Mouse (Mus musculus) cerebellum, adult 8-10 months (tissue): ENCODE data around the gene Ptpn1.
A peak's percentile ranks its signal among the peaks of the same experiment; 100 is the strongest.

Experiments
- DNase-seq: peaks from one replicate; pipeline ENCODE4 v3.0.0; 2022

Ptpn1 gene

GRCm38 (mm10) chr2:167921823-167922222 lies 10.0 kb upstream of the Ptpn1 start:
- no peak for DNase-seq

GRCm38 (mm10) chr2:167924011-167924410 lies 7.8 kb upstream of the Ptpn1 start:
- DNase-seq, result no peak

DNA sequence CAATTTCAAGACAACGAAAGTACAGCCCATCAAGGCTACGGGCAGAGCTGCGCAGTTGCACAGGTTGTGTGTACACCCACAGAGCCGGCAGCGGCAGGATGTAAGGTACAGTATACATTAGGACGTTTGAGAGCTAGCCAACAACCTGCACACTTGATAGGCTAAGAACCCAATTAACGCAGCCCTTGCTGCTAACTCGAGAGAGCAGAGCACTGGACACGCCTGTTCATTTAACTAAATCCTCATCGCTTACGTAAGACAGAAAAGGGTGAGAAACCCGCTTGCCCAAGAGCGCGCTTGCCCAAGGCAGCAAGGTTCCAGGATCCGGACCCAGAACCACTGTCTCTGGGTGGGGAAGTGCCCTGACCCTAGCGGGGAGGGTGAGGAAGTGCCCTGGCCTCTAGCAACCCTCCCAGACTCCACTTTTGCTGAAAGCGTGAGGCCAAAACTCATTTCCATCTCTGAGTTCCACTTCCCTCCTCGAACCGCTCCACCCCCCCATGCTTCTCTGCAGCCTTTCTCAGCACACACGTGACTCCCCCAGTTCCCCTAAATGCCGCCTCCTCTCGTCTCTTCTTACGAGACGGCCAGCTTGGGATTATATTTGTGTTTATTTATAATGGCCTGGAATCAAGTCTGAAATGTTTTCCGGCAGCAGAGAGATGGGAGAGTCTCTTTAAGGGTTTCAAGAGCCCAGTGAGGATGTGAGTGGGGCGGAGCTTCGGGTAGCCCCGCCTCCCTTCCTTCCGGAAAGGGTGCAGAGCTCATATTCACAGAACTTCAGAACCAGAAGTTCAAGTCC lies 6.9 kb upstream of the Ptpn1 start:
- DNase-seq, result peak; percentile 79

DNA sequence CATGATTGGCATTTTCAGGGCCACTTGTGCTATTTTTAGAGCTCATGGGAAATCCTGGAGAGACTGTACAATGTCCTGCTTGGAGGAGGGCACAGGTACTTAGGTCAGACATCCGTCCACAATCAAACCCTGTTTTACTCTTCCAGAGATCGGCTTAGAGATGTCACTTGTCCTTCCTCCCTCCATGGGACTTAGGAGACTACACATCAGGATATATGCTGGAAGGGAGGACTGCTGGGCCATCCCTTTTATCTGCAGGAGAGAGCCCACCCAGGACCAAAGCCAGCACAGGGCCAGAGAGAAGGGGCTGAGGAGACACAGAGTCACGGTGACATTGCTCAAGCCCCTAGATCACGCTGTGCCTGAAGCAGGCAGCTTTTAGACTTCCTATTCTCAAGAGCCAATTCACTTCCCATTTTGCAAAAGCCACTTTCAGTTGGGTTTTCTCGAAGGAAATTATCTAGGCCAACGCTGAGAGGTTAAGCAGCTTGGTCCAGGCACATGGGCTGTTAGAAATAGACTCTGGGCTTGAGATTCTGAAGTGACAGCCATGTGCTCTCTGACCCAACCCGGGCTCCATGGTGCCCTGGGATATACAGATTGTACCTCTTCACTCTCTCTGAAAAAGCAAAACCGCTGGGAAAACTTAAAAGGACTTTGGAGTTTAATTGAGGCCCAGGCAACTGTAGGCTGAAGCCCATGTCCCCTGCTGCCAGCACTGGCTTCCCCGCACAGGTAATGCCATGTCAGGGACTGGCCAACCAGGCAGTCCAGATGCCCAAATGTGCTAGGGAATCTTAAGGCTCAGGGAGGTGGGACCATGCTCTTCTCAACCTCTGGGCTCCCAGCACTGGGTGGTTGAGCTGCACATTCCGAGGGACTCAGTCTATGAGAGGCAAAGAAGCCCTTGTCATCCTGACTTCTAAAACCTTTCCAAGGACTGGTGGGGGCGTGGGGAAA lies 5.7 kb upstream of the Ptpn1 start:
- no peak for DNase-seq

DNA sequence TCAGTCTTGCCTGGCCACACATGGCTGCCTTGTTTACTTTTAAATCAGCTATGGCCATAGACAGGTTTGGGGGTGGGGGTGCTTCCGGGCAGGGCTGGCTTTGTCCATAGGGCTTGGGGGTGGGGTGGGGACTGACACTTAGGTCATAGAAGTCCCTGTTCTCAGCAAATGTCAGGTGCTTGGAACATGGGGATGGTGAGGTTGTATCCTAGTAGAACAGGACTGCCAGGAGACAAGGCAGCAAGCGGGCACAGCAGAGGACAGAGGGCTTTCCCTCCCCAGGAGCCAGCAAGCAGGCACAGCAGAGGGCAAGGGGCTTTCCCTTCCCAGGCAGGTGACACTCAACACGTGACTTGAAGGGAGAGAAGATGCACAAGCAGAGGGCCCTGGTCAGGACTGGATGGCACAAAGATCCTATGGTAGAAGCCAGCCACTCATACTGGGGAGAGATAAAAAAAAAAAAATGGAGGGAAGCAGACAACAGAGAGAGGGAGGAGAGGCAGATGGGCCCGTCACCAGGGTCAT lies 3.8 kb upstream of the Ptpn1 start:
- DNase-seq, result no peak

GRCm38 (mm10) chr2:167928972-167929371 lies 2.9 kb upstream of the Ptpn1 start:
- no peak for DNase-seq

DNA sequence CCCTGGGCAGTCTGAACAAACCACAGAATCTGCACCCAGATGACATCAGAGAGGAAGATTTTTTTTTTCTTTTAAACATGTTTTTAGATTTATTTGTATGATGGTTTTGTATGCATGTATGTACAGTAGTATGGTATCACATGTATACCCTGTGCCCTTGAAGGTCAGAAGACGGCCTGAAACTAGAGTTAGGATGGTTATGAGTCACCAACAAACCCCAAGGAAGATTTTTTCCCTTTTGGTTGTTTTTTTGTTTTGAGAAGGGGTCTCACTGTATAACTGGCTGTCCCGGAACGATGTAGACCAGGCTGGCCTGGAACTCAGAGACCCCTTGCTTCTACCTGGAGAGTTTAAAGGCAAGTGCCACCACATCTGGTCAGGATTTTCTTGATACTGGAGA lies 882 bp upstream of the Ptpn1 start:
- no peak for DNase-seq

DNA sequence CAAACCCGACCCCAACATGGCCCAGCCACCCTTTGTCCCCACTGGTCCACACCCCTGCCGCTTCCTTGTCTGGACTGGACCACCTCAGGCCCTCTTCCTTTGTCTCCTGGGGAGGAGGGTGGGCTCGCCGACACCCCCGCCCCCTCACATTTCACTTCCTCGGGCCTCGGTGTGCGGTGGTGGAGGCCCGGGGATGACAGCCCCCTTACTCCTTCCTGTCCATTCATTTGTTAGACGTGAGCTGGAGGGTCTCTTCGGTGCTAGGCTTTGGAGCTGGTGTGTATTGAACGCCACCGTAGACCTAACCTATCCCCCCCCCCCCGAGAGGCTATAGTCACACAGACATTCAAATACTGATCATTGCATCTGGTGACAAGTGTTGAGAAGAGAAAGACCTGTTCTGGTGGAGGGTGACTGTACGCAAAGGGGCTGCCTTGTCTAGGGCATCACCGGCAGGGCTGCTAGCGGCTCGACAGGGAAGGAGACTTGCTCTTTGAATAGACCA lies 922 bp downstream of the Ptpn1 start:
- DNase-seq, result no peak

- no peak for DNase-seq
Measured at GRCm38 (mm10) chr2:167933397-167933796, 1.5 kb downstream of the Ptpn1 start.

GRCm38 (mm10) chr2:167935956-167936355 lies 4.1 kb downstream of the Ptpn1 start:
- DNase-seq, result no peak

GRCm38 (mm10) chr2:167938786-167939185 lies 6.9 kb downstream of the Ptpn1 start:
- no peak for DNase-seq

- DNase-seq, result no peak
Measured at GRCm38 (mm10) chr2:167939204-167939603, 7.3 kb downstream of the Ptpn1 start.

- DNase-seq, result no peak
Measured at GRCm38 (mm10) chr2:167939632-167940399, 8.0 kb downstream of the Ptpn1 start.

- DNase-seq, result no peak
Measured at GRCm38 (mm10) chr2:167940636-167941035, 8.8 kb downstream of the Ptpn1 start.

DNA sequence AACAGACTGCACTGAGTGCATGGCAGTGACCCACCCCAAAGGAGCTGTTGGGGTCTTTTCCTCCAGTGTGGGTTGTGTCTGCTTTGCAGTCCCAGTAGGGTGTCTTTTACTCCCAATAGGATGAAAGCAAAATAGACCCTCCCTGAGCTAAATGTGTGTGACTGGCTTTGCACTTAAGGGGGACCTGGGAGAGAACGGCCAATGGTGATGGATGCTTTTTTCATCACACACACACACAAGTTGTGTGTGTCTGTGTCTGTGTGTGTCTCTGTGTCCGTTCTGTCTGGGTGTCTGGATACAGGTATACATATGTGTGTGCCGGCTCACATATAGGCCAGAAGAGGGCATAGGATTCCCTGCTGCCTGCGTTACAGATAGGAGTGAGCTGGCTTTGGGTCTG lies 9.5 kb downstream of the Ptpn1 start:
- DNase-seq, result no peak

GRCm38 (mm10) chr2:167941745-167942176 lies 9.9 kb downstream of the Ptpn1 start:
- DNase-seq, result peak; percentile 36

GRCm38 (mm10) chr2:167942199-167942925 lies 10.5 kb downstream of the Ptpn1 start:
- DNase-seq, result peak; percentile 38

GRCm38 (mm10) chr2:167942926-167943633 lies 11.2 kb downstream of the Ptpn1 start:
- DNase-seq, result no peak

DNA sequence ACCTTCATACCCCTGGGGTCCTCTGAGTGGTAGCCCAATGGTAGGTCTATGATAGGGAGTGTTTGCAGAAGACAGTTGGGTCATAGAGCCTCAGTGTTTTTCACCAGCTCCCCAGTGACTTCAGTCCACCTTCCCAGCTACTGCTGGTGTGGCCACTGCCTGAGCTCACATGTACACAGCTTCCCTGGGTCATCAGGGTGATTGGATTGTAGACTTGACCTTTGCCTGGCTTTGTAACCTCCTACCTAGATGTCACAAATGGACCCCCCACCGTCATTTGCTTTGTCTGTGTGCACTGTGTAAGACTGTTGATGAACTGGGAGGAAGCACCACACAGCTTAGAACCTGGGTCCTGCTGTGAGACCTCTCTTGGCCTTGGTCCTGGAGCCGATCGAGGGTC lies 12.3 kb downstream of the Ptpn1 start:
- no peak for DNase-seq

GRCm38 (mm10) chr2:167945451-167945850 lies 13.6 kb downstream of the Ptpn1 start:
- no peak for DNase-seq

DNA sequence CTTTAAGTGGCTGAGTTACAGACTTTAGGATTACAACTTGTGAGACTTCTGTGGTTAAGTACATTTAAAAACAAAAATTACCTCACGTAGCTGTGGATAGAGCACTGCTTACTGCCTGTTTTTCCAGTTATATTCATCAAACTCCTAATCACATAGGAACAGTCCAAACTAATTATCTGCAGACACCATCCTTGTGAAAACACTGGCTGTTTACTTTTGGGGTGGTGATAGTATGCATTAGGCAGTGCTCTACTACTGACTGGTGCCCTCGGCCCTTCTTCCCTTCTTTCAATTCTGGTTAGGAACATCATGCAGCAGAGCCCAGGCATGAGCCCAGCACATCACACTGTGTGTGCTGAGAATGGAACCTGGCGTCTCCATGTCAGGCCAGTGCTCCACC lies 15.4 kb downstream of the Ptpn1 start:
- DNase-seq, result no peak
